8 mouse cellular contexts compared by ENCODE assay signal in the genomic region with DNA sequence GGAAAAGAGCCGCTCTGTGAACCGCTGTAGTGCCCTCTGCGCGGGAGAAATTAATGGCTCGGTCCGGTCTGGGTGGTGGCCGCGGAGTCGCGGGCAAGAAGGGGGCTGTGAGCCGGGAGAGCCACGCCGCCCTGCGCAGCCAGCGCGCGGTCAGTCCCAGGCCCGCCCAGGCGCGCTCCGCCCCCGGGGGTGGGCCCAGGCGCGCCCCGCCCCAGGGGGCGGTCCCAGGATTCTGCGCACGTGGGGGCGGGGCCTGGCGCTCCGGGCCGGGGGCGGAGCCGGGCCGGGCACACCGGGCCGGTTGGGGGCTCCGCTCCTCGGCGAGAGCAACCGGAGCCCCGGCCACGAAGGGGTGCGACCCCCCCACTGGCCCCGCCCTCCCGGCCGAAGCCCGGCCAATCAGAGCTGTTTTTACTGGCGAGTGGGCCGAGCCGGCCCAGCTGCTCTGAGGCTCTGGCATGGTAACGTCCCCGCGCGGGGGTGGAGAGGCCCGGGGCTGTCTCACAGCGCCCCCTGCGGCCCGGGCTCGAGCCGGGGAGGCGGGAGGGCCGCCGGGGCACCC. TPM values are rescaled to one million over a fixed set of nuclear protein-coding genes. Genes with fewer than 3 reads are reported as not detected.
DNase-seq lines count a peak whose midpoint lies in the region; ATAC-seq lines count a peak whose summit lies in the region.

A gene (plus strand): TSS at position 275 of the 562 bp plus-strand sequence.

- 0% methylated on average over 44 of the region's 64 CpGs for WGBS in hindbrain, embryonic 16.5 days
- WGBS in macrophage (ENCODE audit: missing documents): 0% methylated on average over 57 of the region's 64 CpGs

- peak; percentile 90 for DNase-seq in T-cell, adult 2 months (ENCODE audit: low spot score)
- DNase-seq in cerebellum, postnatal 36 days: peak; percentile 90 to 95
- peak; percentile 96 for DNase-seq in gastrocnemius, adult 18-20 months (ENCODE audit: low spot score)
- peak; percentile 93 to 96 for DNase-seq in left cerebral cortex, adult 18-20 months (ENCODE audit: low spot score in 2 of 2)
- DNase-seq in right cerebral cortex, adult 18-20 months: peak; percentile 97
- DNase-seq in urinary bladder, postnatal 10 days (ENCODE audit: low spot score): peak; percentile 84

- peak within 1 kb of the TSS; percentile 85 for H3K9ac ChIP-seq in hindbrain, embryonic 16.5 days (ENCODE audit: low read depth, low read length)

- no peaks in the 10 kb centered on the region for H3K27me3 ChIP-seq in hindbrain, embryonic 16.5 days (replicated peaks; ENCODE audit: control insufficient read depth, insufficient read depth, low read length)

- peak within 1 kb of the TSS; percentile 91 for H3K27ac ChIP-seq in hindbrain, embryonic 16.5 days (ENCODE audit: low read depth, low read length)
- H3K27ac ChIP-seq in macrophage: no peak within 1 kb of the TSS

- peak within 1 kb of the TSS; percentile 70 for H3K4me2 ChIP-seq in hindbrain, embryonic 16.5 days (ENCODE audit: low read length)

- H3K4me3 ChIP-seq in hindbrain, embryonic 16.5 days (ENCODE audit: low read length): peak within 1 kb of the TSS; percentile 68
- H3K4me3 ChIP-seq in macrophage (ENCODE audit: inconsistent target): peak within 1 kb of the TSS; percentile 60

- no peaks in the 10 kb centered on the region for H3K36me3 ChIP-seq in hindbrain, embryonic 16.5 days (ENCODE audit: control insufficient read depth, insufficient read depth, low read length)
- H3K36me3 ChIP-seq in macrophage (ENCODE audit: inconsistent target): no peaks in the 10 kb centered on the region

- H3K79me2 ChIP-seq in macrophage (ENCODE audit: inconsistent target): no peaks in the 10 kb centered on the region

- H3K4me1 ChIP-seq in hindbrain, embryonic 16.5 days (ENCODE audit: control insufficient read depth, insufficient read depth, low read depth, low read length): peaks cover 18% of the 10 kb centered on the region

- peak; percentile 97 for ATAC-seq in hindbrain, embryonic 16.5 days

- no peaks in the 10 kb centered on the region for H3K9me3 ChIP-seq in hindbrain, embryonic 16.5 days (ENCODE audit: control insufficient read depth, low read length)

RNA-seq across cellular contexts. Expression of the gene that starts here (rescaled TPM):
- total RNA-seq in gastrocnemius, adult 18-20 months (2021): 10 to 100 TPM; 21.9 to 25.4 TPM
- 114 and 117 TPM in 2 replicates for polyA plus RNA-seq in hindbrain, embryonic 16.5 days (2015; fragmentation: Nextera tagmentation; extraction: Ambion mirVana)
- total RNA-seq in left cerebral cortex, adult 18-20 months (2021): 100 to 1,000 TPM in 1 of 2 experiments, 10 to 100 TPM in 1; 93.7 to 100 TPM
- 100 to 1,000 TPM in 2 of 26 experiments, 10 to 100 TPM in 24; 23.8 to 123 (median 63.9) TPM for total RNA-seq in macrophage (2018; cell fraction: chromatin; rRNA removed)
- total RNA-seq in macrophage (2018; cell fraction: cytosol; rRNA removed): 1 to 10 TPM; 2.8 to 8.8 (median 5.8) TPM
- total RNA-seq in macrophage (2018; cell fraction: nucleus; rRNA removed): 10 to 100 TPM in 25 of 26 experiments, 1 to 10 TPM in 1; 9.4 to 58.6 (median 23.4) TPM
- polyA plus RNA-seq in macrophage (2018): 6.5 to 9.7 TPM (median 7.5 TPM) in 3 replicates

Comparison
In these comparisons a context has a peak if more than half of its experiments do, and no peak if none do; other contexts are left out.
1. RNA of the gene that starts here (polyA plus RNA-seq): 114 to 117 TPM in hindbrain, embryonic 16.5 days; 6.5 to 9.7 TPM in macrophage; every median in the first group is over 10 times any median in the second.
2. Peak in every context shown above with its lines, with median percentiles within 50 percentile points of each other: DNase-seq.